Mouse (Mus musculus) 3134 (cell line): ENCODE measurements around the gene Olfr376.

ENCODE experiments used
- DNase-seq: peaks from one replicate; pipeline ENCODE4 v3.0.0-alpha.2; 2011; ENCODE audit warnings: low spot score; ENCODE audit not compliant: insufficient read length; ENCODE audit errors: extremely low read depth

The Olfr376 gene

DNA sequence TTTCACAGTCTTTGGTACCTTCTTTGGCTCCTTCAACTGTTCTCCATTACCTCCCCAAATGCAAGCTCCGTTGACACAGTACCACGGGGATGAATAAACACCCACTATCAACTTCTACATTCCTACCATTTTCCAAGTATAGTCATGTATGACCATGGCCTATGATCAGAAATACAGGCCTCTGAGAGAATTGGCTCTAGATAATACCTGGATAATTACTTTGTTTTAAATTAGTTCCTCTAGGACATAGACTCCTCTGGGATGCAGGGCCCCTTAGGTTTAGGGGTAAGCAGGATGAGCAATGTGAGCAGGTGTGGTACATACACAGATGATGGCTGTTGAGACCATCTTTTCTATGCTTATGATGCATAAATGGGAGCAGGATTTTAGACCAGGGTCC is at the start of gene Olfr376:
Gene Olfr376, plus strand, starts transcription at position 301 of the 400 bp plus-strand sequence.
- no peak for DNase-seq

DNA sequence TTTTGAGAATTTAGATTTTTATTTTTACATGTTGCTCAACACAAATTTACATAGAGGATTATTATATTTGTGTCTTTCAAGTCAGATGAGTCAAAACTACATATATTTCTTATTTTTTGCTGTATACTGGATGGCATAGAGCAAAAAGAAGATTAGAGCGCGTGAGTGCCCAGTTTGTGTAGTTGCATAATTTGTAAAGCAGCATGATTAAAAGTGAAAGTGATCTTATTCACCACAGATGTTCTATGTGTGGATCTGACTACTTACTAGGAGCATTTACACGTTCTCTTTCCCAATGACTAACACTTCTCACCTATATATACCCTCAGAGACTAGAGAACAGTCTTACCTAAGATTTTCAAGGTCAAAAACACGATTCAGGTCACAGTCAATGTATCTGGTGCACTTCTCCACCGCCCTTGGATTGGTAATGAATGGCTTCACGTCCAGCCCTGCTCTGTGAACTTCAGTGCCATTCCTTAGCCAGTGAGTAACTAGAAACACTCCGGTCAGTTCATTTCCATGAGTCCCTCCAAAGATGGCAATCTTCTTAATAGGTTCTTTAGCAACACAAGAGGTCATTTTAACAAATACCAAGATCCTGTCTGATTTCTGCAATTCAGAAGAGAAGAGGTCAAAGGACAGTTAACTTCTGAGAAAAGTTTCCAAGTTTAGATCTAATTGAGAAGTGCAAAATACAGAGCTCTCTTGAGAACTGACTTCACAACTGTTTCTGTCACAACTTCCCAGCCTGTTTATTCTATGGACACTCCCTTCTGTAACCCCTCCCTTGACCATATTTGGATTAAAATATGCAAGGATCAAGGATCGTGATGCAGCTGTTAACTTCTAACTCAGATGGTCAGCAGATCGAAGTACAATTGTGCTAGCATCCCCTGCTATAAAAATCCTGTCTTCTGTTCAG is 46.9 kb upstream of the Olfr376 start:
- no peak for DNase-seq

DNA sequence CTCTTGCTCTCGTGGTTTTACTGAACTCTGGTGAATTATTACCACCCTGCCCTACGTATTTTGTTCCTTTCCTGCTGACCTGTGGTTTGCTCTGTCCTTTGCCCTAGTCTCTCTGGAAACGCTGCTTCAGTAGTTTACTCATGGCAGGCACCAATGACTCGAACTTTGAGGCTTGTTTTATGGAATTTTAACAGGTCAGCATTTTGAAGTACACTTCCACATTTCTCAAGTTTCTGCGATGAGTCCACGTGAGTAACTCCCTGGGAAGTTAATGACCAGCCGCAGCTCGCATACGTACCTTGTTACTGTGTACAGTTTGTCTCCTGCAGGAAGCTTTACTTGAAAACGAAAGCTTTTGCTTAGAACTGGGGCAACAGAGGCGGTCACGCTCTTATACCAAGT is 44.6 kb upstream of the Olfr376 start:
- peak; percentile 38 for DNase-seq

DNA sequence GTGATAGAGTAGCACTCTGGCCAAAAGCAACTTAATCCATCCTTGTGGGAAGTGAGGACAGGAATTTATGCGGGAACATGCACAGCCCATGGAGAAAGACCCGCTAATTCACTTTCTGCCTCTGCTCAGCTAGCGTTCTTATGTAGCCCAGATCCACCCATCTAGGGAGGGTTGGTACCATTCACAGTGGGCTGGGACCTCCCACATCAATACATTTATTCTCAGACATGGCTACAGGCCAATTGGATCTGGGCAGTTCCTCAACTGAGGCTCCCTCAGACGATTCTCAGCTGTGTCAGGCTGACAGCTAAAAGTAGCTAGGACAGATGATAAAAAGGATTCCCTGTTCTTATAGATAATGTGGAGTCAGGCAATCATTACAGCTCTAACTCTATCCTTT is 43.7 kb upstream of the Olfr376 start:
- no peak for DNase-seq

DNA sequence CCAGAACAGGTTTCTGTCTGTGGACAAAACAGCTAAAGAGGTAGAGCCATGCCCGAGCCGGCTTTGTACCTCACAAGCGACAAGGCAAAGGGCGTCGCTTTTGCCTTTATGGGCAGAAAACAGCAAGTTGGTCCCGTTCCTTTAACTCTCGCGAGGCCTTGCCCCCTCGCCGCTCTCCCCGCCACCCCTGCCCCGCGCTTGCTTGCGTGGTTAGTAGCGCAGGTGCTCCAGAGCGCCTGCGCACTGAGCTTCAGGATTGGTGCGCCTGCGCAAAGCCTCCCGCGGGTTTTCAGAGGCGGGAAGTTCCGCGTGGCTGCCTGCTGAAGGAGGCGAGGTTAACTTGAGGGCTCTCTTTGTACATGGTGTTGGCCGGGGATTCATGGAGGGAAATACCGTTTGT is 41.6 kb upstream of the Olfr376 start, which contains the start of the genes Aspa, Gm49340 and Spata22:
Gene Aspa, minus strand, starts transcription at position 155 of the 400 bp plus-strand sequence.
Gene Gm49340, plus strand, starts transcription at position 300 of the 400 bp plus-strand sequence.
Gene Spata22, plus strand, starts transcription at position 300 of the 400 bp plus-strand sequence.
- peak; percentile 14 for DNase-seq

DNA sequence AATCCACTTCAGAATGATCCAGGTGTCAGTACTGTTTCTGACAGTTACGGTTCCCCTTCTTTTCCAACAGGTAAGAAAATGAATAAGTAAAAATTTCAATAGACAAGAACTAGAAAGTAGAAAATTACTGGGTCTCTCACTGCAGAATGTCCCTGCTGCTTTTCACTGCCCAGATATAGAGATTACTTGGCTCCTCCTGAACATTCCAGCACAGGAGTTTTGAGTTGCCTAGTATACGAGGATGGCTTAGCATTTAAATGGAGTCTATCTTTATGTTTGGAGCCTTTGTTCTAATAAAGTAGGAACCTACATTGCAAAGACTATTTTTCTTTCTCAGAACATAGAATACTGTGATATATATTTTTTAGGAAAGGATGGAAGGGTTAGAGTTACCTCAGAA is 37.7 kb upstream of the Olfr376 start:
- DNase-seq, result no peak

DNA sequence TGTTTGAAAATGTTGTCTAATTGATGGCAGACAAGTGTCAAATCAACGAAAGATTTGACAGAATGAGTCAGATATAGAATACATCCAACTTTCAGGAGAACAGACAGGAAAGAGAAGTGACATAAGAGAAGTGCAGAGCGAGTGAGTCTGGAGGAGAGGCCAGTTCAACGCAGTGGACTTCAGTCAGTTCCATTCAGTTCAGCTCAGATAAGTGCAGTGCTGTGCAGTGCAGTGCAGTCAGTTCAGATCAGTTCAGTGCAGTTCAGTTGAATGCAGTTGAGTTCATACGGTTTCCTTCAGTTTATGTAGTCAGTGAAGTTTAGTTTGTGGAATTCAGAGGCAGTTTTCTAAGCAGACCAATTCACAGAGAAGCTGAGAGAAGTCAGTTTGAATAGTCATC is 34.1 kb upstream of the Olfr376 start:
- DNase-seq, result no peak

DNA sequence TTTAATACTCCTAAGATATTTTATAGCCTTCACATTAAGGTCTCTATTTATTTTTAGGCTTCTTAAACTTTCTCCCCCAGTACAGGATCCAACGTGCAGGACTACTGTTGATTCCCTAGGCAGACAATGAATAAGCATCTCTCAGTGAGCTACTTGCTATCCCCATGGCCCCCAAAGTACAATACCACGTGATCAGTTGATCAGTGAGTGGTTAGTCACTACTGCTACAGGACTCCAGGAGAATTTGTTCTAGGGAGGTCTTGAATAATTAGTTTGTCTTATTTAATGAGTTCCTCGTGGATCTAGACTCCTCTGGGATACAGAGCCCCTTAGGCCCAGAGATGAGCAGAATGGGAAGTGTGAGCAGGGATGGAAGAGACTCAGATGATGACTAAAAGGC is 20.6 kb upstream of the Olfr376 start, which contains the start of gene Olfr20:
Gene Olfr20, plus strand, starts transcription at position 301 of the 400 bp plus-strand sequence.
- DNase-seq, result no peak

DNA sequence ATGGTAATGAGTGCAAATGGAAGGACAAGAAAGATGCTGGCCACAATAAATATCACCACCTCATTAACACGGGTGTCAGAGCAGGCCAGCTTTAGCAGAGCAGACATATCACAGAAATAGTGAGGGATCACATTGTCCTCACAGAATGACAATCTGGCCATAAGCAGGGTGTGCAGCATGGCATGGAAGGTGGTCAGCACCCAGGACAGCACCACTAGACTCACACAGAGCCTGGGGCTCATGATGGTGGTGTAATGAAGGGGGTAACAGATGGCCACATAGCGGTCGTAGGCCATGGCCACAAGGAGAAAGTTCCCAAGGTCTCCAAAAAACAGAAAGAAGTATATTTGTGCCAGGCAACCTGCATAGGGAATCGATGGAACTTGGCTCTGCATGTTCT is 24.3 kb downstream of the Olfr376 start:
- no peak for DNase-seq

DNA sequence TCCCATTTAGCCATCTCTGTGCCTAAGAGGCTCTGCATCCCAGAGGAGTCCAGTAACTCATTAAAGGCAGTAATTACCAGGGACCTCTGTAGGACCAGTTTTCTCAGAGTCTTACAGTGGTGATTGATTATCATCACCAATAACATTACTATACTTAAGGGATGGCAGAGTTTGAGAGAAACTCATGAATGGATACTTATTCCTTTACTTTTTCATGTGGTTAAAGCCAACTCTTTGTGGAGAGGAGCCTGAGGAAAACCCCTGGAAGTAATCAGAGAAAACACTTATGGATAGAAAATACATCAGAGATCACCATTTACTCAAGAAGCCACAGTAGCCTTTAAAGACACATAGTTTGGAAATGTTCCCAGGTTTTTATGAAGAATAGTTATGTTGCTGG is 28.5 kb downstream of the Olfr376 start, which contains the start of gene Olfr1:
Gene Olfr1, minus strand, starts transcription at position 101 of the 400 bp plus-strand sequence.
- DNase-seq, result no peak
